Mouse (Mus musculus): ENCODE results near the gene Gm37240.
A peak's percentile ranks its signal among the peaks of the same experiment; 100 is the strongest.
"Not testable (repeated sequence)": the region's sequence is repeated elsewhere in the genome, so short reads cannot be mapped to it uniquely, and the experiment has no call there.

The Gm37240 gene

GRCm38 (mm10) chr3:84861817-84862216 lies 1025.5 kb downstream of the Gm37240 start:
- DNase-seq, result not testable (repeated sequence)

GRCm38 (mm10) chr3:84860669-84861068 lies 1026.6 kb downstream of the Gm37240 start:
- DNase-seq, result no peak

- no peak for DNase-seq
Measured at GRCm38 (mm10) chr3:84854440-84854839, 1032.9 kb downstream of the Gm37240 start.

GRCm38 (mm10) chr3:84852877-84853276 lies 1034.4 kb downstream of the Gm37240 start:
- DNase-seq, result peak; percentile 50

- DNase-seq, result no peak
Measured at GRCm38 (mm10) chr3:84851801-84852200, 1035.5 kb downstream of the Gm37240 start.

GRCm38 (mm10) chr3:84850418-84850817 lies 1036.9 kb downstream of the Gm37240 start:
- DNase-seq, result no peak

- peak; percentile 21 for DNase-seq
Measured at GRCm38 (mm10) chr3:84848798-84849197, 1038.5 kb downstream of the Gm37240 start.

GRCm38 (mm10) chr3:84843594-84843993 lies 1043.7 kb downstream of the Gm37240 start:
- peak; percentile 72 for DNase-seq

- no peak for DNase-seq
Measured at GRCm38 (mm10) chr3:84842793-84843192, 1044.5 kb downstream of the Gm37240 start.

- no peak for DNase-seq
Measured at GRCm38 (mm10) chr3:84841271-84841670, 1046.0 kb downstream of the Gm37240 start.

GRCm38 (mm10) chr3:84839499-84839898 lies 1047.8 kb downstream of the Gm37240 start:
- no peak for DNase-seq

GRCm38 (mm10) chr3:84837984-84838383 lies 1049.3 kb downstream of the Gm37240 start:
- no peak for DNase-seq

- no peak for DNase-seq
Measured at GRCm38 (mm10) chr3:84836029-84836428, 1051.3 kb downstream of the Gm37240 start.

- DNase-seq, result no peak
Measured at GRCm38 (mm10) chr3:84829366-84829765, 1058.0 kb downstream of the Gm37240 start.

- no peak for DNase-seq
Measured at GRCm38 (mm10) chr3:84827617-84828016, 1059.7 kb downstream of the Gm37240 start.

- no peak for DNase-seq
Measured at GRCm38 (mm10) chr3:84826938-84827337, 1060.4 kb downstream of the Gm37240 start.

GRCm38 (mm10) chr3:84826405-84826804 lies 1060.9 kb downstream of the Gm37240 start:
- peak; percentile 14 for DNase-seq

- DNase-seq, result no peak
Measured at GRCm38 (mm10) chr3:84825990-84826389, 1061.3 kb downstream of the Gm37240 start.

GRCm38 (mm10) chr3:84820654-84821201 lies 1066.6 kb downstream of the Gm37240 start:
- DNase-seq, result no peak

GRCm38 (mm10) chr3:84816951-84817350 lies 1070.4 kb downstream of the Gm37240 start:
- DNase-seq, result no peak

- peak; percentile 68 for DNase-seq
Measured at GRCm38 (mm10) chr3:84815461-84815860, 1071.9 kb downstream of the Gm37240 start.

- peak; percentile 50 for DNase-seq
Measured at GRCm38 (mm10) chr3:84814762-84815381, 1072.4 kb downstream of the Gm37240 start, which contains the start of gene Fbxw7. TSS of gene Fbxw7 (plus strand) at chr3:84815268.

GRCm38 (mm10) chr3:84814157-84814761 lies 1073.1 kb downstream of the Gm37240 start:
- peak; percentile 100 for DNase-seq

GRCm38 (mm10) chr3:84813436-84814156 lies 1073.7 kb downstream of the Gm37240 start:
- no peak for DNase-seq
